Mouse (Mus musculus) midbrain, postnatal 0 days (tissue): Measurements from ENCODE around the gene Tmbim7. TPM values are rescaled to one million over a fixed set of nuclear protein-coding genes. Genes with fewer than 3 reads are reported as not detected.

Experiments used
- ATAC-seq: fragments of 200-750 bp; cut with Nextera tagmentation; 2 replicates; pipeline ENCODE4 v1.8.0; 2017; ENCODE audit warnings: moderate number of reproducible peaks, mild to moderate bottlenecking, moderate TSS enrichment, moderate library complexity; ENCODE audit not compliant: low FRiP score
- DNase-seq: peaks from one replicate; pipeline ENCODE4 v3.0.0-alpha.2; 2015; ENCODE audit warnings: low spot score
- H3K27ac ChIP-seq: fragments of 300-500 bp; sonication (generic); 2 replicates; pipeline ENCODE4 v1.5.1; 2014; ENCODE audit warnings: low read depth, mild to moderate bottlenecking, low read length, mixed read lengths
- H3K27me3 ChIP-seq: fragments of 300-500 bp; sonication (generic); 2 replicates; pipeline ENCODE4 v1.6.1; 2014; ENCODE audit warnings: low read length, control low read depth, mixed read lengths; ENCODE audit not compliant: insufficient read depth
- H3K36me3 ChIP-seq: fragments of 300-500 bp; sonication (generic); 2 replicates; pipeline ENCODE4 v1.6.1; 2014; ENCODE audit warnings: low read length, control low read depth, mixed read lengths; ENCODE audit not compliant: insufficient read depth
- H3K4me1 ChIP-seq: fragments of 300-500 bp; sonication (generic); 2 replicates; pipeline ENCODE4 v1.6.1; 2014; ENCODE audit warnings: mild to moderate bottlenecking, control low read depth, antibody characterized with exemption, low read length, mixed read lengths; ENCODE audit not compliant: insufficient read depth
- H3K4me2 ChIP-seq: fragments of 300-500 bp; sonication (generic); 2 replicates; pipeline ENCODE4 v1.6.1; 2014; ENCODE audit warnings: low read depth, mild to moderate bottlenecking, low read length, mixed read lengths; ENCODE audit not compliant: poor library complexity, severe bottlenecking
- H3K4me3 ChIP-seq: fragments of 300-500 bp; sonication (generic); 2 replicates; pipeline ENCODE4 v1.5.1; 2014; ENCODE audit warnings: low read depth, mild to moderate bottlenecking, low read length, moderate library complexity
- H3K9ac ChIP-seq: fragments of 300-500 bp; sonication (generic); replicated peaks from 2 replicates; pipeline ENCODE4 v1.6.1; 2014; ENCODE audit warnings: mild to moderate bottlenecking, low read length, moderate library complexity, mixed read lengths; ENCODE audit not compliant: poor library complexity, severe bottlenecking
- H3K9me3 ChIP-seq: fragments of 300-500 bp; sonication (generic); 2 replicates; pipeline ENCODE4 v1.6.1; 2016; ENCODE audit warnings: low read length, control low read depth
- CTCF ChIP-seq: IDR thresholded peaks from 2 replicates; pipeline ENCODE4 v1.5.1; 2016; ENCODE audit warnings: antibody characterized with exemption, mild to moderate bottlenecking
- WGBS: fragments of 180-500 bp; shearing (Covaris S2); extraction: QIAGEN DNeasy Blood & Tissue Kit; methylation state at CpG from one replicate; pipeline ENCODE4 v1.1.7; 2014; 5-methylcytosine and 5-hydroxymethylcytosine counted together
- microRNA-seq: library from miRNA; unstranded; fragments of <30 nt; microRNA quantifications from one replicate; pipeline ENCODE4, GENCODE M21; 2016; ENCODE audit warnings: borderline number of aligned reads
- polyA plus RNA-seq: library from polyadenylated mRNA; unstranded; fragments of >200 nt; fragmentation: Nextera tagmentation; extraction: Ambion mirVana; gene quantifications from 2 replicates; pipeline ENCODE4 v1.2.1, GENCODE M21; 2015
- total RNA-seq: library from RNA; depleted of rRNA; stranded (reverse); fragments of >200 nt; gene quantifications from 2 replicates; pipeline ENCODE4 v1.2.3, GENCODE M21; 2014; rRNA removed

The Tmbim7 gene
- total and polyA plus RNA-seq, 2 experiments from 2014 or later, result not detected

GRCm38 (mm10) chr5:3725491-3725890 lies 74.5 kb downstream of the Tmbim7 start:
- 81% methylated on average over 1 of the region's 1 CpGs for WGBS

GRCm38 (mm10) chr5:3728820-3729219 lies 77.8 kb downstream of the Tmbim7 start:
- no peak for ATAC-seq
- no peak overlapping the region for H3K4me3 ChIP-seq
- no peaks in the 10 kb centered on the region for H3K9me3 ChIP-seq
- TF ChIP-seq CTCF, result no peak
- no peaks in the 10 kb centered on the region for H3K27me3 ChIP-seq
- no peak overlapping the region for H3K4me2 ChIP-seq
- no peak overlapping the region for H3K9ac ChIP-seq
- peak; percentile 3 for DNase-seq
- no peak overlapping the region for H3K27ac ChIP-seq
- no peaks in the 10 kb centered on the region for H3K4me1 ChIP-seq
- WGBS, result 82% methylated on average over 5 of the region's 5 CpGs
- H3K36me3 ChIP-seq, result peaks cover 10% of the 10 kb centered on the region; the same call in 1 of the 2 replicates

More at GRCm38 (mm10) chr5:3725491-3725890, 74.5 kb downstream of the Tmbim7 start:
- Histone ChIP-seq H3K36me3 (peaks cover 14% of the 10 kb centered on the region), H3K4me2 (no peak overlapping the region), H3K27me3 (no peaks in the 10 kb centered on the region), H3K4me1 (no peaks in the 10 kb centered on the region), H3K4me3 (no peak overlapping the region), H3K9ac (no peak overlapping the region), H3K27ac (no peak overlapping the region), H3K9me3 (no peaks in the 10 kb centered on the region)
- ATAC-seq, result no peak
- TF ChIP-seq CTCF, result no peak
- DNase-seq, result no peak

Small RNA genes within 50 kb of the gene (microRNA-seq; reads per million reads assigned to microRNA genes)
- gene Gm22926 (not detected), gene Gm26238 (not detected)

Other genes starting within 250 kb of the Tmbim7 start
- gene Fam133b, start 107.3 kb upstream of the Tmbim7 start, total RNA-seq, result 23.9 and 24.3 TPM in 2 replicates
- gene Fam133b, start 107.3 kb upstream of the Tmbim7 start, polyA plus RNA-seq, result 20.3 and 25.1 TPM in 2 replicates
- gene 1700109H08Rik, start 79.6 kb upstream of the Tmbim7 start, total RNA-seq, result 3.0 and 9.2 TPM in 2 replicates
- 1.5 and 2.2 TPM in 2 replicates for gene 1700109H08Rik, start 79.6 kb upstream of the Tmbim7 start, polyA plus RNA-seq
- 21.0 and 24.1 TPM in 2 replicates for gene Pex1, start 55.1 kb upstream of the Tmbim7 start, total RNA-seq
- 19.2 and 21.2 TPM in 2 replicates for gene Pex1, start 55.1 kb upstream of the Tmbim7 start, polyA plus RNA-seq
- gene Rbm48, start 54.6 kb upstream of the Tmbim7 start, total RNA-seq, result 14.5 and 17.0 TPM in 2 replicates
- 18.3 and 19.3 TPM in 2 replicates for gene Rbm48, start 54.6 kb upstream of the Tmbim7 start, polyA plus RNA-seq
- 76.6 and 103 TPM in 2 replicates for gene Gatad1, start 6.0 kb downstream of the Tmbim7 start, total RNA-seq
- gene Gatad1, start 6.0 kb downstream of the Tmbim7 start, polyA plus RNA-seq, result 84.3 and 89.1 TPM in 2 replicates
- 56.9 and 62.7 TPM in 2 replicates for gene Ankib1, start 151.7 kb downstream of the Tmbim7 start, total RNA-seq
- gene Ankib1, start 151.7 kb downstream of the Tmbim7 start, polyA plus RNA-seq, result 12.3 and 16.0 TPM in 2 replicates
- 28.4 and 49.1 TPM in 2 replicates for gene Krit1, start 152.0 kb downstream of the Tmbim7 start, total RNA-seq
- 28.7 and 34.2 TPM in 2 replicates for gene Krit1, start 152.0 kb downstream of the Tmbim7 start, polyA plus RNA-seq
- not detected in 2 replicates for gene Lrrd1, start 194.0 kb downstream of the Tmbim7 start, total RNA-seq
- 0.17 TPM in 1 of 2 replicates, not detected in the other for gene Lrrd1, start 194.0 kb downstream of the Tmbim7 start, polyA plus RNA-seq
- 4.9 and 5.3 TPM in 2 replicates for gene Mterf1a, start 242.8 kb downstream of the Tmbim7 start, total RNA-seq
- gene Mterf1a, start 242.8 kb downstream of the Tmbim7 start, polyA plus RNA-seq, result 3.7 and 4.2 TPM in 2 replicates